Mouse (Mus musculus): ENCODE data around the gene Des. TPM values are rescaled to one million over a fixed set of nuclear protein-coding genes. Genes with fewer than 3 reads are reported as not detected.
A peak's percentile ranks its signal among the peaks of the same experiment; 100 is the strongest.

The Des gene
- total RNA-seq, 2 experiments from 2014 or later, result not detected

DNA sequence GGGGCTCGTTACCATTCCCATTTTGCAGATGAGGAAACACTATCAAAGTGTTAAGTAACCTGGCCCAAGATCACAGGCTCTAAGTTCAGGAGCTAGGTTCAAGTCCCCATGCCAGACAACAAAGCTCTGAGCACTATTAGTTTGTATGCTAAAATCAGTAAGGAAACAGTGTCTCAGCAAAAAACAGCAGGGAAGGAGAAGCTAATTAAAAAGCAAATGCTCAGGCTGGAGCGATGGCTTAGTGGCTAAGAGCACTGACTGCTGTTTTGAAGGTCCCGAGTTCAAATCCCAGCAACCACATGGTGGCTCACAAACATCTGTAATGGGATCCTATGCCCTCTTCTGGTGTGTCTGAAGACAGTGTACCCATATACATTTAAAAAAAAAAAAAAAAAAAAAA lies 52.1 kb downstream of the Des start:
- ATAC-seq (replicated peaks; ENCODE audit: poor library complexity), result no peak

DNA sequence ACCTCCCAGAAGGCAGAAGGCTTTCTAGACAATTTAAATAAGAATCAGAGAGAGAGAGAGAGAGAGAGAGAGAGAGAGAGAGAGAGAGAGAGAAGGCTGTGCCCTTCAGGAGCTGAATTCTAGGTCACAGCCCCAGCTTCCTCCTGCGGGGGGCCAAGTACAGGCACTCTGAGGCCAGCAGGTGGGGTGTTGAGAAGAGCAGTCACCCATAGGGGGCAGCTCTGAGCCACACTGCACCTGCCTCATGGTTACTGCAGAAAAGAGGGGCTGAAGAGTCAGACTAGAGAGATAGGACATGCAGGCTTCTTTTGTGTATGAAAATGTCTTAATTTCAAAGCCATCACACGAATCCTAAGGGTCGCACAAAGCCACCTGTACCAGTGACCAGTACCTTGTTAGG lies 53.6 kb downstream of the Des start:
- peak; percentile 88 for ATAC-seq (replicated peaks; ENCODE audit: poor library complexity)

Other genes with a start within 250 kb of the Des start
- gene Nhej1, start 235.1 kb upstream of the Des start, total RNA-seq (2015), result 9.3 and 11.1 TPM in 2 replicates
- 10.4 and 12.6 TPM in 2 replicates for gene Nhej1, start 235.1 kb upstream of the Des start, total RNA-seq (2017)
- gene Slc23a3, start 226.4 kb upstream of the Des start, total RNA-seq (2015), result 0.15 and 0.44 TPM in 2 replicates
- not detected in 2 replicates for gene Slc23a3, start 226.4 kb upstream of the Des start, total RNA-seq (2017)
- 16.8 and 17.2 TPM in 2 replicates for gene Cnppd1, start 217.6 kb upstream of the Des start, total RNA-seq (2015)
- gene Cnppd1, start 217.6 kb upstream of the Des start, total RNA-seq (2017), result 40.3 and 52.9 TPM in 2 replicates
- 40.8 and 47.4 TPM in 2 replicates for gene Retreg2, start 217.6 kb upstream of the Des start, total RNA-seq (2015)
- gene Retreg2, start 217.6 kb upstream of the Des start, total RNA-seq (2017), result 42.3 and 50.2 TPM in 2 replicates
- 20.2 and 21.5 TPM in 2 replicates for gene Zfand2b, start 191.7 kb upstream of the Des start, total RNA-seq (2015)
- gene Zfand2b, start 191.7 kb upstream of the Des start, total RNA-seq (2017), result 24.4 and 24.7 TPM in 2 replicates
- 10.0 and 12.8 TPM in 2 replicates for gene Abcb6, start 179.9 kb upstream of the Des start, total RNA-seq (2015)
- gene Abcb6, start 179.9 kb upstream of the Des start, total RNA-seq (2017), result 10.3 and 14.8 TPM in 2 replicates
- 7.7 and 7.8 TPM in 2 replicates for gene Ankzf1, start 168.2 kb upstream of the Des start, total RNA-seq (2015)
- gene Ankzf1, start 168.2 kb upstream of the Des start, total RNA-seq (2017), result 21.7 and 27.0 TPM in 2 replicates
- 14.5 and 18.2 TPM in 2 replicates for gene Atg9a, start 168.1 kb upstream of the Des start, total RNA-seq (2015)
- 7.2 and 9.5 TPM in 2 replicates for gene Atg9a, start 168.1 kb upstream of the Des start, total RNA-seq (2017)
- gene Glb1l, start 149.5 kb upstream of the Des start, total RNA-seq (2015), result 24.2 and 31.9 TPM in 2 replicates
- gene Glb1l, start 149.5 kb upstream of the Des start, total RNA-seq (2017), result 12.3 and 13.7 TPM in 2 replicates
- 208 and 214 TPM in 2 replicates for gene Stk16, start 149.5 kb upstream of the Des start, total RNA-seq (2015)
- gene Stk16, start 149.5 kb upstream of the Des start, total RNA-seq (2017), result 135 and 187 TPM in 2 replicates
- gene Tuba4a, start 140.5 kb upstream of the Des start, total RNA-seq (2015), result 777 and 847 TPM in 2 replicates
- 369 and 385 TPM in 2 replicates for gene Tuba4a, start 140.5 kb upstream of the Des start, total RNA-seq (2017)
- gene A630095N17Rik, start 128.2 kb upstream of the Des start, total RNA-seq (2015), result 0.56 and 1.2 TPM in 2 replicates
- 1.2 TPM in 1 of 2 replicates, not detected in the other for gene A630095N17Rik, start 128.2 kb upstream of the Des start, total RNA-seq (2017)
- gene Dnajb2, start 123.9 kb upstream of the Des start, total RNA-seq (2015), result 1.3 and 1.8 TPM in 2 replicates
- gene Dnajb2, start 123.9 kb upstream of the Des start, total RNA-seq (2017), result 1.9 and 6.4 TPM in 2 replicates
- gene Ptprn, start 95.8 kb upstream of the Des start, total RNA-seq (2015), result 0.12 and 0.15 TPM in 2 replicates
- gene Ptprn, start 95.8 kb upstream of the Des start, total RNA-seq (2017), result 0.10 TPM in 1 of 2 replicates, not detected in the other
- not detected in 2 replicates for gene Resp18, start 81.9 kb upstream of the Des start, total RNA-seq (2015)
- gene Resp18, start 81.9 kb upstream of the Des start, total RNA-seq (2017), result not detected in 2 replicates
- gene Dnpep, start 42.3 kb upstream of the Des start, total RNA-seq (2015), result 31.3 and 39.7 TPM in 2 replicates
- 36.4 and 41.7 TPM in 2 replicates for gene Dnpep, start 42.3 kb upstream of the Des start, total RNA-seq (2017)
- gene Speg, start 15.0 kb downstream of the Des start, total RNA-seq (2015), result not detected in 2 replicates
- not detected in 2 replicates for gene Speg, start 15.0 kb downstream of the Des start, total RNA-seq (2017)
- 65.8 and 74.1 TPM in 2 replicates for gene Gmppa, start 75.6 kb downstream of the Des start, total RNA-seq (2015)
- 87.0 and 98.6 TPM in 2 replicates for gene Gmppa, start 75.6 kb downstream of the Des start, total RNA-seq (2017)
- not detected in 2 replicates for gene Asic4, start 90.1 kb downstream of the Des start, total RNA-seq (2015)
- gene Asic4, start 90.1 kb downstream of the Des start, total RNA-seq (2017), result not detected in 2 replicates
- 0.27 and 0.83 TPM in 2 replicates for gene Chpf, start 119.0 kb downstream of the Des start, total RNA-seq (2015)
- gene Chpf, start 119.0 kb downstream of the Des start, total RNA-seq (2017), result 0.57 and 2.0 TPM in 2 replicates
- not detected in 2 replicates for gene Tmem198, start 119.2 kb downstream of the Des start, total RNA-seq (2015)
- 2.9 TPM in 1 of 2 replicates, not detected in the other for gene Tmem198, start 119.2 kb downstream of the Des start, total RNA-seq (2017)
- gene Obsl1, start 146.1 kb downstream of the Des start, total RNA-seq (2015), result 1.0 TPM in 1 of 2 replicates, not detected in the other
- gene Obsl1, start 146.1 kb downstream of the Des start, total RNA-seq (2017), result 0.30 TPM in 1 of 2 replicates, not detected in the other
- gene Inha, start 146.7 kb downstream of the Des start, total RNA-seq (2015), result not detected in 2 replicates
- gene Inha, start 146.7 kb downstream of the Des start, total RNA-seq (2017), result not detected in 2 replicates
- gene Stk11ip, start 161.2 kb downstream of the Des start, total RNA-seq (2015), result 7.9 and 9.6 TPM in 2 replicates
- gene Stk11ip, start 161.2 kb downstream of the Des start, total RNA-seq (2017), result 11.3 and 24.0 TPM in 2 replicates
- gene Slc4a3, start 185.9 kb downstream of the Des start, total RNA-seq (2015), result 0.05 TPM in 1 of 2 replicates, not detected in the other
- 0.03 and 0.04 TPM in 2 replicates for gene Slc4a3, start 185.9 kb downstream of the Des start, total RNA-seq (2017)

Measured in megakaryocyte progenitor cell, adult 5-6 weeks (primary cell).